Mouse (Mus musculus) ES-E14 (cell line): ENCODE results near the gene Spats2l. TPM values are rescaled to one million over a fixed set of nuclear protein-coding genes. Genes with fewer than 3 reads are reported as not detected.

Source experiments
- DNase-seq: peaks from one replicate; pipeline ENCODE4 v3.0.0-alpha.2; 2013; ENCODE audit warnings: low read depth, low spot score
- H3K27ac ChIP-seq: 2 replicates; pipeline ENCODE4 v1.5.1; 2012; ENCODE audit warnings: low read depth, mild to moderate bottlenecking, low read length, moderate library complexity, mixed read lengths; ENCODE audit not compliant: poor library complexity, insufficient read depth, severe bottlenecking
- H3K36me3 ChIP-seq: 2 replicates; pipeline ENCODE4 v1.6.1; 2012; ENCODE audit warnings: mild to moderate bottlenecking, low read length, moderate library complexity, mixed read lengths; ENCODE audit not compliant: control insufficient read depth, poor library complexity, insufficient read depth, severe bottlenecking
- H3K4me1 ChIP-seq, 2 experiments: fragments of 150-350 bp in 1 of 2; sonication (generic) in 1 of 2; 2 replicates each; pipeline ENCODE4 v1.6.1; 2012; ENCODE audit warnings: low read length in 2 of 2, mild to moderate bottlenecking in 1 of 2, mixed read lengths in 1 of 2; ENCODE audit not compliant: control insufficient read depth in 2 of 2, insufficient read depth in 2 of 2, poor library complexity in 1 of 2
- H3K4me3 ChIP-seq, 2 experiments: fragments of 150-350 bp in 1 of 2; sonication (generic) in 1 of 2; 2 replicates each; pipeline ENCODE4 v1.5.1; 2012; ENCODE audit warnings: low read length in 2 of 2, low read depth in 1 of 2, mild to moderate bottlenecking in 1 of 2, mixed read lengths in 1 of 2; ENCODE audit not compliant: insufficient read depth in 1 of 2, poor library complexity in 1 of 2, severe bottlenecking in 1 of 2
- H3K9ac ChIP-seq: 2 replicates; pipeline ENCODE4 v1.6.1; 2012; ENCODE audit warnings: low read depth, mild to moderate bottlenecking, low read length, mixed read lengths; ENCODE audit not compliant: poor library complexity, insufficient read depth, severe bottlenecking
- H3K9me3 ChIP-seq: fragments of 150-350 bp; sonication (generic); 2 replicates; pipeline ENCODE4 v1.6.1; 2012; ENCODE audit warnings: low read depth, mild to moderate bottlenecking, low read length; ENCODE audit not compliant: control insufficient read depth, insufficient read depth
- CHD2 ChIP-seq: IDR thresholded peaks from 2 replicates; pipeline ENCODE4 v1.6.1; 2014; ENCODE audit warnings: mild to moderate bottlenecking, low read depth, low read length, inconsistent platforms
- HCFC1 ChIP-seq: IDR thresholded peaks from 2 replicates; pipeline ENCODE4 v1.6.1; 2012; ENCODE audit warnings: low read length, inconsistent platforms, borderline replicate concordance; ENCODE audit not compliant: insufficient read depth
- MAFK ChIP-seq: IDR thresholded peaks from 2 replicates; pipeline ENCODE4 v1.6.1; 2014; ENCODE audit warnings: mild to moderate bottlenecking, low read depth, low read length, inconsistent platforms; ENCODE audit not compliant: insufficient read depth
- ZC3H11A ChIP-seq: IDR thresholded peaks from 2 replicates; pipeline ENCODE4 v1.6.1; 2012; ENCODE audit warnings: low read depth, mild to moderate bottlenecking, inconsistent platforms, low read length, borderline replicate concordance
- ZNF384 ChIP-seq: IDR thresholded peaks from 2 replicates; pipeline ENCODE4 v1.6.1; 2012; ENCODE audit warnings: low read depth, low read length, inconsistent platforms
- in situ Hi-C, 2 experiments: fragments of 600-800 bp; cut with MboI; formaldehyde crosslinking; loops; one replicate each; pipeline ENCODE4 v1.15.1; 2025; ENCODE audit warnings: low sequenced_read_pairs in 2 of 2, inconsistent platforms in 1 of 2; ENCODE audit not compliant: unreplicated experiment in 2 of 2
- total RNA-seq: library from RNA; depleted of rRNA; stranded (reverse); fragments of 300-350 nt; gene quantifications from 2 replicates; pipeline ENCODE4 v1.2.3, GENCODE M21; 2012

Spats2l gene
- total RNA-seq, 1 experiment, result 2.3 TPM

GRCm38 (mm10) chr1:57941095-57941494 is 167.1 kb downstream of the Spats2l start:
- DNase-seq, result no peak
- Histone ChIP-seq H3K36me3 (no peaks in the 10 kb centered on the region), H3K4me1 (peaks cover 0 to 3% of the 10 kb centered on the region in 2 experiments; a peak in 1 of 4 replicates), H3K4me3 (no peak overlapping the region), H3K27ac (no peak overlapping the region), H3K9me3 (no peaks in the 10 kb centered on the region), H3K9ac (no peak overlapping the region)
- no peak for TF ChIP-seq ZC3H11A
- no peak for TF ChIP-seq CHD2
- no peak for TF ChIP-seq ZNF384
- in situ Hi-C loops, result no loop called here

- Histone ChIP-seq H3K9me3 (no peaks in the 10 kb centered on the region), H3K9ac (no peak overlapping the region), H3K36me3 (no peaks in the 10 kb centered on the region), H3K27ac (no peak overlapping the region), H3K4me1 (peaks cover 0 to 3% of the 10 kb centered on the region in 2 experiments; a peak in 1 of 4 replicates), H3K4me3 (no peak overlapping the region)
- DNase-seq, result no peak
- in situ Hi-C loops, result no loop called here
- no peak for TF ChIP-seq ZNF384
These were observed 167.8 kb downstream of the Spats2l start for GRCm38 (mm10) chr1:57941734-57942133.

- H3K36me3 ChIP-seq, result no peaks in the 10 kb centered on the region
These were observed 168.3 kb downstream of the Spats2l start for GRCm38 (mm10) chr1:57942215-57942614.

GRCm38 (mm10) chr1:57947552-57948347 is 173.8 kb downstream of the Spats2l start:
- Histone ChIP-seq H3K4me3 (no peak overlapping the region), H3K4me1 (peaks cover 0 to 6% of the 10 kb centered on the region in 2 experiments; a peak in 1 of 4 replicates), H3K36me3 (no peaks in the 10 kb centered on the region), H3K9ac (no peak overlapping the region), H3K27ac (no peak overlapping the region), H3K9me3 (no peaks in the 10 kb centered on the region)
- no peak for TF ChIP-seq MAFK
- no peak for TF ChIP-seq CHD2
- no peak for TF ChIP-seq HCFC1
- no peak for TF ChIP-seq ZNF384
- TF ChIP-seq ZC3H11A, result no peak
- in situ Hi-C loops, result no loop called here
- DNase-seq, result no peak

More at GRCm38 (mm10) chr1:57942215-57942614, 168.3 kb downstream of the Spats2l start:
- no peak for DNase-seq
- no peak for TF ChIP-seq MAFK
- TF ChIP-seq CHD2, result no peak
- TF ChIP-seq HCFC1, result no peak
- TF ChIP-seq ZC3H11A, result no peak
- no peak for TF ChIP-seq ZNF384
- no peak overlapping the region for H3K4me3 ChIP-seq
- in situ Hi-C loops, result no loop called here
- H3K9me3 ChIP-seq, result no peaks in the 10 kb centered on the region
- no peak overlapping the region for H3K27ac ChIP-seq
- H3K9ac ChIP-seq, result no peak overlapping the region
- H3K4me1 ChIP-seq, result peaks cover 0 to 3% of the 10 kb centered on the region in 2 experiments; a peak in 1 of 4 replicates

GRCm38 (mm10) chr1:57949195-57949594 is 175.2 kb downstream of the Spats2l start:
- no peak overlapping the region for H3K4me3 ChIP-seq
- in situ Hi-C loops, result no loop called here
- no peaks in the 10 kb centered on the region for H3K9me3 ChIP-seq
- H3K27ac ChIP-seq, result no peak overlapping the region
- peaks cover 0 to 3% of the 10 kb centered on the region in 2 experiments; a peak in 1 of 4 replicates for H3K4me1 ChIP-seq
- no peak overlapping the region for H3K9ac ChIP-seq
- no peaks in the 10 kb centered on the region for H3K36me3 ChIP-seq
- no peak for TF ChIP-seq CHD2
- TF ChIP-seq ZC3H11A, result no peak
- TF ChIP-seq ZNF384, result no peak
- no peak for TF ChIP-seq MAFK
- TF ChIP-seq HCFC1, result no peak
- no peak for DNase-seq
